Mouse (Mus musculus) cerebellum, adult (tissue): ENCODE data around the gene Fbxo11.
A peak's percentile ranks its signal among the peaks of the same experiment; 100 is the strongest.

Experiments used
- ATAC-seq: cut with Nextera tagmentation; 2 replicates; pipeline ENCODE4 v1.9.2; 2017; ENCODE audit warnings: mild to moderate bottlenecking, moderate library complexity, mixed read lengths; ENCODE audit not compliant: insufficient number of reproducible peaks, low FRiP score, low TSS enrichment

The Fbxo11 gene

DNA sequence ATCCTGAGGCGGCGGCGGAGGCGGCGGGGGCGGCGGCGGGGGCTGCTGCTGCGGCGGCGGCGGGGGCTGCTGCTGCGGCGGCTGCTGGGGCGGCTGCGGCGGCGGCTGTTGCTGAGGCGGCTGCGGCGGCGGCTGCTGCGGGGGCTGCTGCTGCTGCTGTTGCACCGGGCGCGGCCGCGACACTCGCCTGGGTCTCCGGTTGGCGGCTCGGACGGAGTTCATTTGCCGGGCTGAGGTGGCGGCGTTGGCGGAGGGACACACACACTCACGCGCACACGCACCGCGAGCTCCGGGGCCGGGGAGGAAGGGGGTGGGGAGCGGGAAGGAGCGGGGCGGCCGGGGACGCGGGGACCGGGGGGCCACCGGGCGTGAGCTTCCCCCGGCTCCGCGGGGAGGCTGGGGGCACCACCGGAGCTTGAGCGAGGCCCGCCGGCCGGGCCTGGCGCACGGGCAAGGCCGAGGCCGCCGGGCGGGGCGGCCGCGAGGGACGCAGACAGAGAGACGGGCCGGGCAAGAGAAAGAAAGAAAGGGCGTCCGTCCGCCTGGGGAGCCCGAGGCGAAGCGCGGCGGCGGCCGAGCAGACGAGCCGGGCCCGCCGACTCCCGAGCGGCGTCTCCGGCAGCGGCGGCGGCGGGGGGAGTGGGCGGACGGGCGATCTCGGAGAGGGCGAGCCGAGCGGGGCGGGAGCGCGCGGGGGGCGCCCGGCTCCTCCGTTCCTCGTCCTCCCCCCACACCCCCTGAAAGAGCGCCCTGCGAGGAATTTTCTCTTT is at the start of gene Fbxo11:
Gene Fbxo11, minus strand, starts transcription at position 261 of the 770 bp plus-strand sequence.
- peak; percentile 21; the same call in 1 of the 2 replicates for ATAC-seq

DNA sequence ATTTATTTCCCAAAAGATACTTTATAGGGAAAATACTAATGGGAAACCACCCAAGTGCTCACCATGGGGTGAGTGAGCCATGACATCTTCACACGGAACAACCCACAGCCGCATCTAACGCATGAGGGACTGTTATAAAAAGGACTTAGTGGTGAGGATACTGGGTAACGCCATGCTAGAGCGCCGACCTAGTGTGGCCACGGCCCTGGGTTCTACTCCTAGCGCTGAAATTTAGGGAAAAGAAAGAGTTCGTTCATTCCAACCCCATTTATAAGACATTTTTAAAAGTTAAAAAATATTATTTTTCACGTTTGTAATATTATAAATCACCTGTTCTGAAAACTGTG is 48.8 kb upstream of the Fbxo11 start:
- no peak for ATAC-seq

DNA sequence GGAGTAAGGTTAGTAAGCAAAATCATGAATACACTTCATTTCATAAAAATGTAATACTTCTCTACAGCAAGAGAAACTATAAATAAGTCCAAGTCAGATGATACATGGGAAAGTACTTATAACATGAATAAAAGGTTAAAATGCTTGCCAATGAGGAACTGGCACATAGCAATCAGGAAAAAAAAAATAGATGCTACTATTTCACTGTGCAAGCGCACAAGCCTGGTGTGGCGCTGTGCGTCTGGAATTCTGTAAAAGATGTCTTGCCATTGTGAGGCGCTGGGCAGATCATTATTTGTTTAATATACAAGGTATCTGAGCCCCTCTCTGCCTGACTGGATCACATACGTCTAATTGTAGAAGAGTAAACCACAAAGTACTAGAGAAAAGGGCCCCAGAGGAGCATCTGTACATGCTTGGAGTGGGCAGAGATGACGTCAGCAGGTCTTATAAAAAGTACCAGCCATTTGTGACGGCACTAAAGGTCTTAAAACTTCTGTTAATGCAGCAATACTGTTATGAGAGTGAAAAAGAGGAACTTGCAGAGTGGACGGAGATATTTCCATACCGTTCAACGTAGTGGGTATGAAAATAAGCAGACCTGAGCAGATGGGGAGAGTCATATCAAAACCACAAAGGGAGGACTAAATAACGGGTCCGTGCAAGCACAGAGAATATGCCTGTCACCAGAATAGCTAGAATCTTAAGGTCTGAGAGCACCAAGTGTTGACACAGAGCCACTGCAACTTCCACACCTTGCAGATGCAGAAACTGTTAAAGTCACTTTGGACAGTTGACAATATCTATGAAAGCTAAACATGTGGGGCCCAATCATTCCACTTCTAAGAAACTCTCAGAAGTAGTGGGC is 48.2 kb upstream of the Fbxo11 start:
- no peak for ATAC-seq

DNA sequence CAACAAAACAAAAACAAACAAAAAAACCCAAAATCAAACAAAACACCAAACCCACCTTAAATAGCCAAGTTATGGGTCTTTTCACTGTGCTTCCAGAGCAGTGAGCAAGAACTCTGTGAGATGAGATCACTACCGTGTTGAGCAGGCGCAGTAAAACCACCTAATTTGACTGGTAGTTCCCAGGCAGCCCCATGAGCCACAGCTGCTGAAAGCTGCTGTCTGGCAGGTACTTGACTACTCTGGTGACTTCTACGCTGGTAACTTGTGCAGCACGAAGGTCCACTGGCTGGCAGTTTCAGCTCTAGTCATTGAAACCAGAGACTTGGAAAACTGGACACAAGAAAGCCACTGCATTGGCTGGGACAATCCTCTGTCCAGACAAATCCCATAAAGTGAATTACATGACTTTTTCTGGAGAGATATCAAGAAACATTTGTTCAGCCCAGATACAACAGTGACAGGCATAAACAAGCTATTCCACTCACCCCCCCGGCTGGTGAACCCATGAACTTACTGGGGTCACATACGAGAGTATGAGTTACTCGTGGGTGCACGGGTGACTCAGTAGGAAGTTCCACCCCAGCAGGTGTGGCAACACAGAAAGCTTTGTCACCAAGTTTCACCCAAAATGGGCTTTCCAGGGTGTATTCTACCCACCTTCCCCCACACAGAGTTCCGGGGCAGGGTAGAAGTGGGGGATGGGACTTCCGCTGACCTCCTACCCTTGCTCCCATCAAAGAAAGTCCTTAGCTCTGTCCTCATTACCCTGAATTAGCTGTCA is 47.0 kb upstream of the Fbxo11 start:
- ATAC-seq = no peak

DNA sequence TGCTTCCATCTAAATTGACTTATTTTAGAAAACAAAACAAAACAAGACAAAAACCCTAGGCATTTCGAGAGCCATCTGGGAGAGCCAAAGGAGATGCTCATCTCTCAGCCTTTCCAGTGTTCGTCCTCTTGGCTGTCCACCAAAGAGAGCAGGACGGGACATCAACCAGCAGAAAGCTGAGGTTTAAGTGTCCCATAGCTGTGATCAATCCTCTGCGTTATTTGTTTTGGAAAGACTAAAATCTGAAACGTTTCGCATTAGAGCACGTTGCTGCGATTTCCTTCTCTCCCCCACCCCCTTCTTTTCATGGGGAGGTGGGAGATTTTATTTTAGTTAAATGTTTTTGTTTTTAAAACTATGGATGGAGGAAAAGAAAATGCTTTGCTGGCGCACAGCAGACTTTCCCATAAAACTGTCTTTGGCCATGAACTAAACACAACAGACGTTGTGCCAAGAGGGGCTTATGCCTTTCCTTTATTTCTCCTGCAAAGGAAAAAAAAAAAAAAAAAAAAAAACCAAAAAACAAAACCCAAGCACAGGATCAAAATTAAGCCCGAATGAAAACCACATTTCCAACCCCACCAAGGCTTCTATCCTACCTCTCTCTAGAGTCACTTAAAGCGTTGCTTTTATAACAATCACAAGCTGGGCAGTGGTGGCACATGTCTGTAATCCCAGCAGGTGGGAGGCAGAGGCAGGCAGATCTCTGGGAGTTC is 46.1 kb upstream of the Fbxo11 start:
- no peak for ATAC-seq

DNA sequence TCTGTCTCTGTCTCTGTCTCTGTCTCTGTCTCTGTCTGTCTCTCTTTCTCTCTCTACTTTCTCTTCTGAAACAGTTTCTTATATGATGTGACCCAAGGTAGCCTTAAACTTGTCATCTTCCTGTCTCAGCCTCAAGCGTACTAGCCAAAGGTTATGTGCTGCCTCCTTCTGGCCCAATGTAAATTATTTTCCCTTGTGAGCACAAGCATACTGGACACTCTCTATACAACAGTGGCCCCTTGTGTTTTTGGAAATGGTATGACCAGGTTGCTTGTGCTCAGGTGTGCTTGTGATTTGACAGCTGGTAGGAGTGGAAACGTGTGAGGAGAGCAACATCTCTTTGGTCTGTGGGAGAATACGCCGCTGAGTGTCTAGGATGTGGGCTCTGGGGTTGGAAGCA is 42.6 kb upstream of the Fbxo11 start:
- no peak for ATAC-seq

DNA sequence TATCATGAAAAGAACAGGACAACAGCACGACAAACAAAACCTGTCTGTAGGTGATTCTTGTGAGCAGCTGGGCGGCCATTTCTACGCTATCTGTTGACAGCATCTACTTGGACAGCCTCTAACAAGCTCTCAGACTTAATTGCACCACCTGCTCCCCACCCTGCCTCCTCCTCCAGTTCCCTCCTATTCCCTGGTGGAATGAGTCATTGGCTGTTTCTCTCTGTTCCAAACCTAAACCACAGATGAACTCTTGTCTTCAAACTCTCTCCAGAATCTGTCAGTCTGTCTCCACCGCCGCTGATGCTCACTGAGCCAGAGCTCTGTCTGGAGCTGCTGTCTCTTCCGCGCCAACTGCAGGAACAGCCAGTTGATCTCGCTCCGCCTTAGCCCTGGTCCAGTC is 41.3 kb upstream of the Fbxo11 start:
- ATAC-seq = no peak

DNA sequence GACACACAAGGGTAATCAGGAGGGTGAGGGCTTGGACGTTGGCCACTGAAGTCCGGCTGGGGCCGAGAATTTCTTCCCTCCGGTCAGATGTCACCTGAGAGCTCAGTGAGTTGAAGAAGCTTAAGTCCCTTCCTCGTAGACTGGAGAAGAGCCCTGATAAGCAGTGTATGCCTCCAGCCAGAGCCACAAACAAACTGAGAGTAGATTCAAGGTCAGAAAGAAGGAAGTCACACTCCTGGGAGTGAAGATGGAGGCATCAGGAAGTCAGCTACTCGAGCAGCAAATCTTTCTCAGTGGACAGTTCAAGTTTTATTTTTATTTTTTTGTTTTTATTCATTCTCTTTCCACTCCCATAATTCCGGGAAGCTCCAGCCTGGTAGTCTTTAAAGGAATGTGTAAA is 37.5 kb upstream of the Fbxo11 start:
- no peak for ATAC-seq

DNA sequence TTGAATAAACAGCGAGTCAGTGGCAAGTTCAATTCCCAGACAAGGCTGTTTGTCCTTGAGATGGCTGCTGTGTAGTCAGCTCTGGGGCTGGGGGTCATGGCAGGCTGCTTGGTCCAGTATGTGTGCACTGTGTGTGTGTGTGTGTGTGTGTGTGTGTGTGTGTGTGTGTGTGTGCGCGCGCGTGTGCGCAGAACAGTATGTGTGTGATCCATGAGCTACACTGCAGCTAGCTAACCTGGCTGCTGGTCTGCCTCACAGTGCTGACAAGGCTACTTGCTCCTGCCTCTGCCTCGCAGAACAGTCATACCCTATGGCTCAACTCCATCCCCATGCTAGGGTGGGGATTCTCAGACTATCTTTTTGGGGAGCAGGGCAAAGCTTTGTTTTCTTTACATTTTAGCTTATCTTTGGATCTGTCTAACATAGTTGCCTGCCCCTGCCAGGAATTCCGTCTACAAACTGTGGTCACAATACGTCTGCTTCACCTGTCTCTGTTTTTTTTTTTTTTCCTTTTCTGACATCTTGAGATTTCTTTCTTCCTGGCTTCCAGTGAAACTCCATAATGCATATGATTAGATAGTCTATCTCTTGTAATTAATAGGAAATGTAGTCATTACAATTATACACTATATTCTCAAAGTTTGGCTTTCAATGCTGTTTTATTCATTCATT is 33.2 kb upstream of the Fbxo11 start:
- no peak for ATAC-seq

DNA sequence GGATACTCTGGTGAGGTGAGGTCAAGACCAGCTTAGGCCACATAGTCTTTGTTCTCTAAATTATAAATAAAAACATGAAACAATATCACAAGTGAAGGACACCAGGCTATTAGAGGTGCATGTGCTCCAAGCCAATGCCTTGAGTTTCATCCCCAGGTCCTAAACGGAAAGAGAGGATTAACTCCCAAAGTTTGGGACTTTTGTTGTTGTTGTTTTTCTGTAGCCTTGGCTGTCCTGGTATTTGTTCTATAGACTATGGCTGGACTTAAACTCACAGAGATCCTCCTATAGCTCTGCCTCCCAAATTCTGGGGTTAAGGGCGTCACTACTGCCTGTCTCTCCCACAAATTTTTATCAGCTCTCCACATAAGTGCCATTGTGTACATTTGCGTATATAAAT is 32.5 kb upstream of the Fbxo11 start:
- ATAC-seq = no peak

DNA sequence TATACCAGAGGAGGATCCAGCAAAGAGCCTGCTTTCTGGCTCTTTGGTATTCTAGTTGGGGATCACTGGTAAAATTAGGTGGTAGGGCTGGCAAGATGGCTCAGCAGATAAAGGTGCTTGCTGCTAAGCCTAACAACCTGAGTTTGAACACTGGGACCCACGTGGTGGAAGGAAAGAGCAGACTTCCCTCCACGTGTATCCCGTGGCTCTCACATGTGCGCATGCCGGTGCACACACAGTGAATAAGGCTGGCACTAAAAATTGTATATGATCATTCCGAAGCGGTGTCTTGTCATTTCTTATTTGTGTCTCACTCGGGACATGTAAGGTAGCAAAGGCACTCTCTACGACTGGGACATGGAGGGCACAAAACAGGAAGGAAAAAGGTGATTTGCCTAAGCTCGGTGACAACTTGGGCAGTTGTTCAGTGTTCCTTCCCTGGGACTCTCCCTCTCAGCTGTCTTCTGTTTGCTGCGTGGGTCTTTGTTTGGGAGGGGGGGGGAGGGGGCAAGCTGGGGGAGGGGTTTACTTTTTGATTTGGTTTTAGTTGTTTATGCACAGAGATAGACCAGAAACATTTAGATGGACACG is 31.8 kb upstream of the Fbxo11 start:
- ATAC-seq = no peak

DNA sequence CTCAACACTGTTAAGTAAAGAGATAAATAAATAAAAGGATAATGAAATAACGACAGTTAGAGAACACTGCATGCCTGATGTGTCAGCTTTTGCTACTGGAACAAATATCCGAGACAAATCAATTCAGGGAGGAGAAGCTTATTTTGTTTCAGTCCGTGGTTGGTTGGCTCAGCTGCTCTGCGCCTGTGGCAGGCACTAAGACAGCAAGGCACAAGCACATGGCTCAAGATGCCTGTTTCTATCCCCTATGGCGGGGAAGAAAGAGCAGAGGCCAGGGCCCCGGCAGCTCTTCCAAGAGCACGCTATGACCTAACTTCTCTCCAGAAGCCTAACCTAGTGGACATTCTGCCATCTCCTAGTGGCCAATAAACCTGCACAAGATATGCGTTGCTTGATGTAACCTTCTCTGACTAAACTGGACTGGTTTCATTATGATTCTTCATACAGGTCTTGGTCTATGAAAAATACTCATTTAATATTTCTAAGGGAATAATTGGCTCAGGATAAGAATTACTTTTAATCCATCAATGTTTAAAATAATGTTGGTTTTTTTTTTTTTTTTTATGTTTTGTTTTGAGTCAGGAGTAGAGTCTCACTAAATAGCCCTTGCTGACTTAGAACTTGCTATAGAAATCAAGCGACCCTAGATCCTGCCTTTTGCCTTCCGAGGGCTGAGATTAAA is 30.6 kb upstream of the Fbxo11 start:
- ATAC-seq = no peak

DNA sequence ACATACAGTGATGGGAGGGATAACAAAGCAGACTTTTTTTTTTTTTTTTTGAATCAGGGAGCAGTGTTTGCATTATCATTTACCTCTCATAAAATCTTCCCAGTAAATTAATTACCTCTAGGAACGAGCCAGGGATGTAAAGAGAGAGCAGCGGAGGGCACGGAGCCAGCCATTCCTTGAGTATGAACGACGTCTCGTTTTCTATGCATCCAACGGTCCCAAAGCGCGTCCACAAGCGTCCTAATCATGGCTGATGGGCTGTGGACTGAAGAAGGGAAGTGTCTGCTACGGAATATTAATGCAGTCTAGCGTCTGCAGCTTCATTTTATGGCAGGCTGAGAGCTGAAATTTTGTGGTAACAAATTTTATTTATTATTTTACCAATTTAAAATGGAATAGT is 29.2 kb upstream of the Fbxo11 start:
- no peak for ATAC-seq

DNA sequence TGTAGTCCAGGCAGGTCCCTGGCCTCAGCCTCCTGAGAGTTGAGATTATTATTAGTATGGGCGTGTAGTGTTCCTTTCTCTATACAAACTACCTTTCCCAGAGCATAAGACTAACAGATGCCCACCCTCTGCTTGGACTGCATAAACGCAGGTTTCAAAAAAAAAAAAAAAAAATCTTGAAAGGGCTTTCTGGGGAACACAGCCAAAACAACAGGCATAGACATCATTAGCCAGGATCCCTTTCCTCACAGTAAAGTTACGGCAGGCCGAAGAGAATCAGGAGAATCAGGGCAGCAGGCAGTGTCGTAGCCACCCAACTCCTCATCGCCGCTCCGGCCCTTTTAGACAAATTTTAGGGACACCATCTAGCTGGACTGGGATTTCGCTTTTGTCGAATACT is 28.7 kb upstream of the Fbxo11 start:
- ATAC-seq = no peak

DNA sequence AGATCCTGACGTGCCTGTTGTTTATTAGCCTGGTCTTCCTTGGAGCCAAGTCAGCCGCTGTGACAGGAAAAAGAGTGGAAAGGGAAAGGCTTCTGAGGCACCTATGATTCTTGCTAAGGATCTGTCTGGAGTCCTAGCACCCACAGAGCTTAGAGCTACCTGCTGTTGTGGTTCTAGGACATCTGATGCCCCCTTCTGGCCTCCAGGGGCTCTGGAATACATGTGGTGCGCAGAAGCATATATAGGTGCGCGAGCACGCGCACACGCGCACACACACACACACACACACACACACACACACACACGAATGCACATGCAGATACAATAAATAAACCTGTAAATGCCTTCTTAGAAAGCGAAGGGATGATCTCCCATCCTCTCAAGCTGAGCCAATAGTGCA is 20.9 kb upstream of the Fbxo11 start:
- no peak for ATAC-seq

DNA sequence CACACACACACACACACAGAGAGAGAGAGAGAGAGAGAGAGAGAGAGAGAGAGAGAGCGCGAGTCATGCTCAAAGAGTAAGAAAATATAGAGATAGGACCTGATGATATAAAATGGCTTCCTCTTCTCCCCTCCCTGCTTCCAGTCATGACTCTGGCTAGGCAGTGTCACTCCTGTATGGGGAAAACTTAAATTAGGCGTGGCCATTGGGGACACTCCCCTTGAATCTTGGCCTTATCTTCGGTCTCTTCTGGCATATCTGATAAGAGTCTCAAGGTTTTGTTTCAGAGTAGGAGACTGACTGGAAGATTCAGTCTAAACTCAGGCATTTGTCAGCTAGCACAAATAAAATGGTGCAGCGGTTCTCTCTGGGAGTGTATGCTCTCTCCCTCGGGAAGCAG is 16.4 kb upstream of the Fbxo11 start:
- no peak for ATAC-seq

DNA sequence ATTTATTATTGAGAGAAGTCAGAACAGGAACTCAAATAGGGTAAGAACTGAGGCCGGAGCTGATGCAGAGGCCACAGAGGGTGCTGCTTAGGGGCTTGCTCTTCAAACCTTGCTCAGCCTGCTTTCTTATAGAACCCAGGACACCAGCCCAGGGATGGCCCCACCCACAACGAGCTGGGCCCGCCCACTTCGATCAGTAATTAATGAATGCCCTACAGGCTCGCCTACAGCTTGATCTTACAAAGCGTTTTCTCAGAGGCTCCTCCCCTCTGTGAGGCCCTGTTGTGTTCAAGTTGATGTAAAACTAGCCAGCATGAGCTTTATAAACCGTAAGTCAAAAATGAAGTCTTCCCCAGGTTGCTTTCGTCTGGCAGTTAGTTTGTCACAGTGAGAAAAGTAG is 14.7 kb upstream of the Fbxo11 start:
- ATAC-seq = no peak

DNA sequence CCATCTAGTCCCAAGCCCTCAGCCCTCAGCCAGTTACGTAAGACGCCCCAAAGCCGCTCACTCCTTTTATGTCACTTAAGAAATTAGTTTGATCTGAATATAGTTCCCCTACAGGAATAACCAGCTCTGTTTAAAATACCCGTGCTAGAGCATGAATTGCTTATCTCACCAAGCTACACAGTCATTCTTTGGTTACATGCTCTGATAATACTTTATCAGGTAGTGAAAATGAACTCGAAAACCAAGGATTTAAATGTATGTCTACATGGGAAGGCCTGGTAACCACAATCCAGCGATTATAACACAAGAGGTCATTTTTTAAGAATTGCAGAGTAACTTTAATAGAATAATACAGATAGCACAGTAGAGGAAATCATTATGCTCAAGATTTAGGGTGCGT is 7.0 kb upstream of the Fbxo11 start:
- ATAC-seq = no peak
